In the genomic region with DNA sequence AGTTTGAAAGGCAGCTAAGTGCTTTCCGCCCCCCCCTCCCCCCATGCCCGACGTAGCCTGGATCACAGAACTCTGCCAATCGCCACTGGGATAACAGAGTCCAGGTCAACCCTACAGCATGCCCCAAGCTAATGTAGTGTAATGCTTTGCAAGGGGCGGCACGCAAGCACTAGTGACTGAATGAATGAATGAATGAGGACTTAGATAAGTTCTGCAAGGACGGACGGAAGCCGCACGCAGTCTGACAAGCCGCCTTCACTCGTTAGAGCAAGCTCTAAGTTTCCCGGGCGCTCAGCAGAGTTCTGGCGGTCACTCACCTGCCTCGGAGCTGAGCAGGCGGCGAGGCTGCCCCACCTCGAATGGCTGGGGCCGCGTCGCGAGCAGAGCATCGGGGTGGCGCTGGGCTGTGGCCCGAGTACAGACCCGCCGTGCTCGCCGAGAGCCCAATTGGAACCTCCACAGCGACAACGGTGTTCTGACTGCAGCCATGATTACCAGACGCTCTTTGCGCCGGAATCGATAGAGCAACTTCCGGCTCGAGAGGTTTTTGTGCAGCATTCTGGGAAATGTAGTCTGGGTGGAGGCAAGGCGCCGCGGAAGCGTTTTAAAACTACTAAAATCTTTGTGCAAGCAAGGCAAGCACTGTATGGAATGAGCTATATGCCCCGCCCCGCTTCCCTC, we compare ENCODE assay signal across 8 mouse cellular contexts. TPM values are rescaled to one million over a fixed set of nuclear protein-coding genes. Genes with fewer than 3 reads are reported as not detected.
DNase-seq lines count a peak whose midpoint lies in the region; ATAC-seq and TF ChIP-seq lines count a peak whose summit lies in the region.

A gene (minus strand): TSS at position 505 of the 681 bp plus-strand sequence.

- H3K27me3 ChIP-seq in CH12.LX (replicated peaks), result peaks cover 10% of the 10 kb centered on the region
- H3K27me3 ChIP-seq in forebrain, embryonic 10.5 days (ENCODE audit: poor library complexity, severe bottlenecking), result no peaks in the 10 kb centered on the region
- H3K27me3 ChIP-seq in heart, embryonic 15.5 days, result no peaks in the 10 kb centered on the region
- H3K27me3 ChIP-seq in liver, embryonic 14.5 days (ENCODE audit: control insufficient read depth, insufficient read depth, low read length), result no peaks in the 10 kb centered on the region
- no peaks in the 10 kb centered on the region for H3K27me3 ChIP-seq in neural tube, embryonic 11.5 days (ENCODE audit: control insufficient read depth, insufficient read depth, low read length)
- H3K27me3 ChIP-seq in stomach, postnatal 0 days (ENCODE audit: control insufficient read depth, insufficient read depth, low read length), result no peaks in the 10 kb centered on the region

- peak; percentile 88 for TF ChIP-seq POLR2A in CH12.LX (IDR thresholded peaks at IDR 0.05; ENCODE audit: low read depth, low read length)

- peaks cover 3 to 17% of the 10 kb centered on the region in 2 experiments; a peak in 2 of 4 replicates for H3K4me1 ChIP-seq in CH12.LX (ENCODE audit: control insufficient read depth in 1 of 2, insufficient read depth in 2 of 2)
- peaks cover 13% of the 10 kb centered on the region for H3K4me1 ChIP-seq in forebrain, embryonic 10.5 days
- peaks cover 12% of the 10 kb centered on the region for H3K4me1 ChIP-seq in heart, embryonic 15.5 days (replicated peaks)
- peaks cover 5 to 11% of the 10 kb centered on the region in 2 experiments; a peak in 3 of 4 replicates for H3K4me1 ChIP-seq in liver, embryonic 14.5 days (replicated peaks; ENCODE audit: control insufficient read depth in 2 of 2, insufficient read depth in 2 of 2, low read length in 1 of 2)
- H3K4me1 ChIP-seq in neural tube, embryonic 11.5 days (ENCODE audit: control insufficient read depth, insufficient read depth, low read length), result no peaks in the 10 kb centered on the region; the same call in 1 of the 2 replicates
- H3K4me1 ChIP-seq in stomach, postnatal 0 days (replicated peaks; ENCODE audit: control insufficient read depth, insufficient read depth), result peaks cover 4% of the 10 kb centered on the region; the same call in 1 of the 2 replicates

- dilution Hi-C loops in CH12.LX (cut with MboI; ENCODE audit: extremely low pct_ligation_motif_present, extremely low pct_unique_long_range_greater_than_20kb, low sequenced_read_pairs), result no loop called here

- peak within 1 kb of the TSS; percentile 10; the same call in 1 of the 2 replicates for H3K27ac ChIP-seq in CH12.LX (ENCODE audit: insufficient read depth, low read depth)
- peak within 1 kb of the TSS; percentile 87 for H3K27ac ChIP-seq in forebrain, embryonic 10.5 days
- peak within 1 kb of the TSS; percentile 58 for H3K27ac ChIP-seq in heart, embryonic 15.5 days
- peak within 1 kb of the TSS; percentile 35 for H3K27ac ChIP-seq in liver, embryonic 14.5 days
- no peak within 1 kb of the TSS for H3K27ac ChIP-seq in neural tube, embryonic 11.5 days (ENCODE audit: low read depth, low read length)
- H3K27ac ChIP-seq in stomach, postnatal 0 days (replicated peaks), result no peak within 1 kb of the TSS; the same call in 1 of the 2 replicates

- in situ Hi-C loops in CH12.LX (cut with MboI; ENCODE audit: low pct_ligation_motif_present, low pct_unique_long_range_greater_than_20kb, low sequenced_read_pairs), result no loop called here

- H3K9ac ChIP-seq in CH12.LX (ENCODE audit: insufficient read depth, low read depth), result peak within 1 kb of the TSS; percentile 67
- H3K9ac ChIP-seq in heart, embryonic 15.5 days, result peak within 1 kb of the TSS; percentile 77
- H3K9ac ChIP-seq in liver, embryonic 14.5 days (replicated peaks), result peak within 1 kb of the TSS; percentile 80
- H3K9ac ChIP-seq in neural tube, embryonic 11.5 days (ENCODE audit: low read length), result peak within 1 kb of the TSS; percentile 64
- peak within 1 kb of the TSS; percentile 85 for H3K9ac ChIP-seq in stomach, postnatal 0 days (ENCODE audit: low read length)

- no peak for TF ChIP-seq CTCF in CH12.LX (conservative IDR thresholded peaks at IDR 0.05 in 1 of 2, IDR thresholded peaks at IDR 0.05 in 1 of 2; ENCODE audit: low read depth in 2 of 2, low read length in 2 of 2)
- no peak for TF ChIP-seq CTCF in liver, embryonic 14.5 days (IDR thresholded peaks at IDR 0.05; ENCODE audit: low read depth)
- TF ChIP-seq CTCF in stomach, postnatal 0 days (IDR thresholded peaks at IDR 0.05; ENCODE audit: low read depth), result no peak

- TF ChIP-seq RAD21 in CH12.LX (IDR thresholded peaks at IDR 0.05; ENCODE audit: low read depth, low read length), result no peak

- WGBS in forebrain, embryonic 10.5 days, result under 1% methylated on average over 44 of the region's 44 CpGs
- WGBS in heart, embryonic 15.5 days, result under 1% methylated on average over 44 of the region's 44 CpGs
- WGBS in liver, embryonic 14.5 days (ENCODE audit: insufficient replicate concordance), result under 1% methylated on average over 44 of the region's 44 CpGs
- under 1% methylated on average over 44 of the region's 44 CpGs for WGBS in neural tube, embryonic 11.5 days
- WGBS in stomach, postnatal 0 days, result under 1% methylated on average over 44 of the region's 44 CpGs

- H3K79me2 ChIP-seq in CH12.LX (replicated peaks; ENCODE audit: control insufficient read depth, extremely low read depth, insufficient read depth, poor library complexity, severe bottlenecking), result peaks cover 23% of the 10 kb centered on the region

- no peak for TF ChIP-seq EP300 in CH12.LX (IDR thresholded peaks at IDR 0.05; ENCODE audit: low read length)
- TF ChIP-seq EP300 in liver, embryonic 14.5 days (IDR thresholded peaks at IDR 0.05; ENCODE audit: low read depth), result no peak
- no peak for TF ChIP-seq EP300 in stomach, postnatal 0 days (optimal IDR thresholded peaks at IDR 0.05)

- peak within 1 kb of the TSS; percentile 83 to 93 (median 88) for H3K4me3 ChIP-seq in CH12.LX (replicated peaks in 1 of 3; ENCODE audit: low read depth in 2 of 3, low read length in 2 of 3, poor library complexity in 1 of 3)
- H3K4me3 ChIP-seq in forebrain, embryonic 10.5 days, result peak within 1 kb of the TSS; percentile 91
- peak within 1 kb of the TSS; percentile 81 for H3K4me3 ChIP-seq in heart, embryonic 15.5 days
- H3K4me3 ChIP-seq in liver, embryonic 14.5 days (ENCODE audit: insufficient read depth in 1 of 2, low read depth in 2 of 2, low read length in 2 of 2), result peak within 1 kb of the TSS; percentile 92 to 100
- peak within 1 kb of the TSS; percentile 68 for H3K4me3 ChIP-seq in neural tube, embryonic 11.5 days (ENCODE audit: low read depth, low read length)
- H3K4me3 ChIP-seq in stomach, postnatal 0 days (ENCODE audit: low read depth, low read length), result peak within 1 kb of the TSS; percentile 91

- H3K36me3 ChIP-seq in CH12.LX (replicated peaks in 1 of 2; ENCODE audit: control insufficient read depth in 1 of 2, insufficient read depth in 1 of 2, low read length in 1 of 2), result peaks cover 18 to 29% of the 10 kb centered on the region in 2 experiments
- peaks cover 23% of the 10 kb centered on the region for H3K36me3 ChIP-seq in forebrain, embryonic 10.5 days (replicated peaks)
- H3K36me3 ChIP-seq in heart, embryonic 15.5 days, result peaks cover 19% of the 10 kb centered on the region
- H3K36me3 ChIP-seq in liver, embryonic 14.5 days (replicated peaks; ENCODE audit: control insufficient read depth, insufficient read depth, low read depth), result peaks cover 6% of the 10 kb centered on the region
- H3K36me3 ChIP-seq in neural tube, embryonic 11.5 days (ENCODE audit: control insufficient read depth, insufficient read depth, low read length), result peaks cover 4% of the 10 kb centered on the region; the same call in 1 of the 2 replicates
- H3K36me3 ChIP-seq in stomach, postnatal 0 days (ENCODE audit: control insufficient read depth, insufficient read depth, low read length), result peaks cover 3% of the 10 kb centered on the region

- H3K9me3 ChIP-seq in CH12.LX (replicated peaks; ENCODE audit: low read length), result peaks cover 11% of the 10 kb centered on the region
- no peaks in the 10 kb centered on the region for H3K9me3 ChIP-seq in forebrain, embryonic 10.5 days
- H3K9me3 ChIP-seq in heart, embryonic 15.5 days (replicated peaks), result no peaks in the 10 kb centered on the region
- H3K9me3 ChIP-seq in liver, embryonic 14.5 days (ENCODE audit: control insufficient read depth, low read length), result no peaks in the 10 kb centered on the region
- H3K9me3 ChIP-seq in neural tube, embryonic 11.5 days (ENCODE audit: control insufficient read depth, low read length), result no peaks in the 10 kb centered on the region
- H3K9me3 ChIP-seq in stomach, postnatal 0 days (ENCODE audit: control insufficient read depth, low read length), result no peaks in the 10 kb centered on the region

- peak; percentile 84 for ATAC-seq in heart, embryonic 15.5 days (replicated peaks; ENCODE audit: insufficient number of reproducible peaks, insufficient read depth, low FRiP score, low read depth)
- ATAC-seq in liver, embryonic 14.5 days (ENCODE audit: insufficient read depth), result peak; percentile 84
- peak; percentile 92 for ATAC-seq in neural tube, embryonic 11.5 days (ENCODE audit: insufficient read depth, low FRiP score, low TSS enrichment)
- peak; percentile 92 for ATAC-seq in stomach, postnatal 0 days (ENCODE audit: low FRiP score, low TSS enrichment)

- peak; percentile 90 for DNase-seq in CH12.LX (ENCODE audit: extremely low read depth)
- peak; percentile 84 for DNase-seq in c-Kit-positive CD71-negative TER-119-negative erythroid progenitor cells, embryonic 14.5 days (ENCODE audit: low read depth)
- peak; percentile 81 for DNase-seq in forebrain, embryonic 10.5 days (ENCODE audit: extremely low spot score, low spot score)
- DNase-seq in kidney, postnatal 25 days, result peak; percentile 80 to 90
- DNase-seq in liver, embryonic 14.5 days (ENCODE audit: low read depth in 3 of 3, low spot score in 3 of 3), result peak; percentile 77 to 81 (median 78)
- peak; percentile 84 for DNase-seq in neural tube, embryonic 11.5 days (ENCODE audit: low spot score)
- DNase-seq in stomach, postnatal 0 days (ENCODE audit: low spot score), result peak; percentile 84

- peak within 1 kb of the TSS; percentile 92 for H3K4me2 ChIP-seq in CH12.LX (ENCODE audit: insufficient read depth, low read depth, poor library complexity, severe bottlenecking)
- peak within 1 kb of the TSS; percentile 91 for H3K4me2 ChIP-seq in heart, embryonic 15.5 days
- peak within 1 kb of the TSS; percentile 90 for H3K4me2 ChIP-seq in liver, embryonic 14.5 days (ENCODE audit: low read depth)
- H3K4me2 ChIP-seq in neural tube, embryonic 11.5 days (ENCODE audit: low read depth), result peak within 1 kb of the TSS; percentile 81
- H3K4me2 ChIP-seq in stomach, postnatal 0 days (replicated peaks; ENCODE audit: low read depth), result peak within 1 kb of the TSS; percentile 87

RNA-seq across cellular contexts. Expression of the gene that starts here (rescaled TPM):
- total RNA-seq in CH12.LX (2012; rRNA removed), result 65.0 and 74.2 TPM in 2 replicates
- total RNA-seq in CH12.LX (2014; rRNA removed), result 112 and 128 TPM in 2 replicates
- 63.0 and 72.3 TPM in 2 replicates for polyA plus RNA-seq in CH12.LX (2012; ENCODE audit: insufficient read length, low read depth)
- polyA plus RNA-seq in forebrain, embryonic 10.5 days (2016; fragmentation: Nextera tagmentation; extraction: Ambion mirVana), result 82.5 and 82.6 TPM in 2 replicates
- 51.3 and 53.0 TPM in 2 replicates for polyA plus RNA-seq in heart, embryonic 15.5 days (2015; fragmentation: Nextera tagmentation; extraction: Ambion mirVana)
- polyA plus RNA-seq in liver, embryonic 14.5 days (2012; rRNA removed), result 24.3 and 27.9 TPM in 2 replicates
- 44.9 and 49.9 TPM in 2 replicates for polyA plus RNA-seq in liver, embryonic 14.5 days (2014; fragmentation: Nextera tagmentation; extraction: Ambion mirVana)
- 72.3 and 72.5 TPM in 2 replicates for polyA plus RNA-seq in neural tube, embryonic 11.5 days (2014; fragmentation: Nextera tagmentation; extraction: Ambion mirVana)
- 28.7 and 32.0 TPM in 2 replicates for polyA plus RNA-seq in stomach, postnatal 0 days (2015; fragmentation: Nextera tagmentation; extraction: Ambion mirVana)

Comparison
In these comparisons a context has a peak if more than half of its experiments do, and no peak if none do; other contexts are left out.
1. H3K27ac ChIP-seq: peak in CH12.LX (single experiment), forebrain, embryonic 10.5 days (single experiment), heart, embryonic 15.5 days (single experiment) and liver, embryonic 14.5 days (single experiment); none in neural tube, embryonic 11.5 days (single experiment) and stomach, postnatal 0 days (single experiment).
2. Peak in every context shown above with its lines, with median percentiles within 50 percentile points of each other: DNase-seq, H3K4me2 ChIP-seq, H3K4me3 ChIP-seq, H3K9ac ChIP-seq and ATAC-seq.